ENCODE assay signal across 10 mouse cellular contexts in genomic region chr8:3556114-3556513, GRCm38 (mm10). TPM values are rescaled to one million over a fixed set of nuclear protein-coding genes. Genes with fewer than 3 reads are reported as not detected.
A peak's percentile ranks its signal among the peaks of the same experiment; 100 is the strongest.
DNase-seq lines count a peak whose midpoint lies in the region; ATAC-seq and TF ChIP-seq lines count a peak whose summit lies in the region.
"Had no signal": no experiment of that assay in that cellular context is flagged by ENCODE, and none has a peak within 500 bp of the region (broad histone marks: within the 10 kb centered on the region; RNA-seq: fewer than 3 reads in every experiment).

No protein-coding gene starts in this region.

- no peaks in the 10 kb centered on the region for H3K9me3 ChIP-seq in heart, embryonic 13.5 days
- H3K9me3 ChIP-seq in hindbrain, embryonic 15.5 days, result no peaks in the 10 kb centered on the region
- H3K9me3 ChIP-seq in midbrain, embryonic 12.5 days, result no peaks in the 10 kb centered on the region

- TF ChIP-seq CTCF in brain, embryonic 14.5 days (IDR thresholded peaks at IDR 0.05; ENCODE audit: borderline replicate concordance, extremely low read depth, insufficient read depth, insufficient read length), result no peak

- no peak overlapping the region for H3K9ac ChIP-seq in heart, embryonic 13.5 days
- H3K9ac ChIP-seq in hindbrain, embryonic 15.5 days, result no peak overlapping the region
- no peak overlapping the region for H3K9ac ChIP-seq in midbrain, embryonic 12.5 days (replicated peaks)

- H3K27me3 ChIP-seq in heart, embryonic 13.5 days (replicated peaks), result no peaks in the 10 kb centered on the region
- H3K27me3 ChIP-seq in hindbrain, embryonic 15.5 days, result no peaks in the 10 kb centered on the region
- peaks cover 5% of the 10 kb centered on the region; the same call in 1 of the 2 replicates for H3K27me3 ChIP-seq in midbrain, embryonic 12.5 days

- H3K4me3 ChIP-seq in heart, embryonic 13.5 days, result no peak overlapping the region
- H3K4me3 ChIP-seq in hindbrain, embryonic 15.5 days, result no peak overlapping the region
- no peak overlapping the region for H3K4me3 ChIP-seq in midbrain, embryonic 12.5 days
- H3K4me3 ChIP-seq: myocyte had no signal

- H3K4me2 ChIP-seq in heart, embryonic 13.5 days, result no peak overlapping the region
- no peak overlapping the region for H3K4me2 ChIP-seq in hindbrain, embryonic 15.5 days
- no peak overlapping the region for H3K4me2 ChIP-seq in midbrain, embryonic 12.5 days (replicated peaks)

- no peak for TF ChIP-seq POLR2A in brain, embryonic 14.5 days (IDR thresholded peaks at IDR 0.05; ENCODE audit: borderline replicate concordance, extremely low read depth, insufficient read depth, insufficient read length, poor library complexity, severe bottlenecking)

- DNase-seq in heart, adult 9 months (ENCODE audit: low spot score in 2 of 2), result no peak
- DNase-seq in brain, embryonic 14.5 days (ENCODE audit: low read depth), result peak; percentile 6
- no peak for DNase-seq in spleen, adult 12 weeks (ENCODE audit: low spot score)
- DNase-seq in adrenal gland, postnatal 25 days, result no peak
- DNase-seq: kidney, adult 11 months had no signal

- 62% methylated on average over 4 of the region's 4 CpGs for WGBS in heart, embryonic 13.5 days
- WGBS in hindbrain, embryonic 15.5 days, result 56% methylated on average over 4 of the region's 4 CpGs
- WGBS in midbrain, embryonic 12.5 days, result 60% methylated on average over 4 of the region's 4 CpGs

- ATAC-seq in heart, embryonic 13.5 days (ENCODE audit: extremely low read depth, insufficient number of reproducible peaks, low FRiP score, low TSS enrichment), result peak; percentile 73
- peak; percentile 94 for ATAC-seq in hindbrain, embryonic 15.5 days (ENCODE audit: low FRiP score, low read depth)
- peak; percentile 90 for ATAC-seq in midbrain, embryonic 12.5 days (ENCODE audit: low FRiP score, low read depth)
- ATAC-seq in activated CD4-positive, CD25-positive, alpha-beta regulatory T cell, adult 4 months, result no peak

- H3K36me3 ChIP-seq in heart, embryonic 13.5 days, result no peaks in the 10 kb centered on the region
- no peaks in the 10 kb centered on the region for H3K36me3 ChIP-seq in hindbrain, embryonic 15.5 days
- no peaks in the 10 kb centered on the region for H3K36me3 ChIP-seq in midbrain, embryonic 12.5 days

- H3K27ac ChIP-seq in heart, embryonic 13.5 days (replicated peaks), result no peak overlapping the region
- no peak overlapping the region for H3K27ac ChIP-seq in hindbrain, embryonic 15.5 days (replicated peaks)
- H3K27ac ChIP-seq in midbrain, embryonic 12.5 days (replicated peaks), result no peak overlapping the region

- peaks cover 2% of the 10 kb centered on the region; the same call in 1 of the 2 replicates for H3K4me1 ChIP-seq in heart, embryonic 13.5 days
- H3K4me1 ChIP-seq in hindbrain, embryonic 15.5 days (replicated peaks), result no peaks in the 10 kb centered on the region
- no peaks in the 10 kb centered on the region for H3K4me1 ChIP-seq in midbrain, embryonic 12.5 days

RNA-seq across cellular contexts. Expression of gene C330021F23Rik, which starts 11.7 kb away (rescaled TPM):
- 5.5 and 7.2 TPM in 2 replicates for polyA plus RNA-seq in heart, embryonic 13.5 days (2015; fragmentation: Nextera tagmentation; extraction: Ambion mirVana)
- 0.72 and 1.1 TPM in 2 replicates for polyA plus RNA-seq in brain, embryonic 14.5 days (2012; rRNA removed)
- 0.54 and 0.66 TPM in 2 replicates for polyA plus RNA-seq in hindbrain, embryonic 15.5 days (2015; fragmentation: Nextera tagmentation; extraction: Ambion mirVana)
- 2.8 and 3.2 TPM in 2 replicates for polyA plus RNA-seq in midbrain, embryonic 12.5 days (2016; fragmentation: Nextera tagmentation; extraction: Ambion mirVana)
- not detected for polyA plus RNA-seq in activated CD4-positive, CD25-positive, alpha-beta regulatory T cell, adult 4 months (2017; shearing (Covaris generic))
- total RNA-seq in adrenal gland, postnatal 25 days (2021), result not detected in 2 replicates

RNA-seq across cellular contexts. Expression of gene Camsap3, which starts 31.0 kb away (rescaled TPM):
- polyA plus RNA-seq in heart, embryonic 13.5 days (2015; fragmentation: Nextera tagmentation; extraction: Ambion mirVana), result 1.9 TPM in 2 replicates
- 58.4 and 86.3 TPM in 2 replicates for polyA plus RNA-seq in brain, embryonic 14.5 days (2012; rRNA removed)
- 43.3 and 51.7 TPM in 2 replicates for polyA plus RNA-seq in hindbrain, embryonic 15.5 days (2015; fragmentation: Nextera tagmentation; extraction: Ambion mirVana)
- 22.9 and 26.5 TPM in 2 replicates for polyA plus RNA-seq in midbrain, embryonic 12.5 days (2016; fragmentation: Nextera tagmentation; extraction: Ambion mirVana)
- not detected for polyA plus RNA-seq in activated CD4-positive, CD25-positive, alpha-beta regulatory T cell, adult 4 months (2017; shearing (Covaris generic))
- total RNA-seq in adrenal gland, postnatal 25 days (2021), result 7.0 and 10.0 TPM in 2 replicates

RNA-seq across cellular contexts. Expression of gene Pnpla6, which starts 40.9 kb away (rescaled TPM):
- 16.6 and 18.0 TPM in 2 replicates for polyA plus RNA-seq in heart, embryonic 13.5 days (2015; fragmentation: Nextera tagmentation; extraction: Ambion mirVana)
- polyA plus RNA-seq in brain, embryonic 14.5 days (2012; rRNA removed), result 46.2 and 54.9 TPM in 2 replicates
- polyA plus RNA-seq in hindbrain, embryonic 15.5 days (2015; fragmentation: Nextera tagmentation; extraction: Ambion mirVana), result 45.2 and 47.6 TPM in 2 replicates
- polyA plus RNA-seq in midbrain, embryonic 12.5 days (2016; fragmentation: Nextera tagmentation; extraction: Ambion mirVana), result 30.5 and 35.0 TPM in 2 replicates
- polyA plus RNA-seq in activated CD4-positive, CD25-positive, alpha-beta regulatory T cell, adult 4 months (2017; shearing (Covaris generic)), result 10 to 100 TPM; 18.8 to 24.8 TPM
- total RNA-seq in adrenal gland, postnatal 25 days (2021), result 41.7 and 63.8 TPM in 2 replicates

RNA-seq across cellular contexts. Expression of gene Mcoln1, which starts 55.9 kb away (rescaled TPM):
- polyA plus RNA-seq in heart, embryonic 13.5 days (2015; fragmentation: Nextera tagmentation; extraction: Ambion mirVana), result 46.1 and 46.7 TPM in 2 replicates
- polyA plus RNA-seq in brain, embryonic 14.5 days (2012; rRNA removed), result 230 and 313 TPM in 2 replicates
- 102 and 125 TPM in 2 replicates for polyA plus RNA-seq in hindbrain, embryonic 15.5 days (2015; fragmentation: Nextera tagmentation; extraction: Ambion mirVana)
- 74.9 and 79.3 TPM in 2 replicates for polyA plus RNA-seq in midbrain, embryonic 12.5 days (2016; fragmentation: Nextera tagmentation; extraction: Ambion mirVana)
- 10 to 100 TPM; 17.0 to 19.1 TPM for polyA plus RNA-seq in activated CD4-positive, CD25-positive, alpha-beta regulatory T cell, adult 4 months (2017; shearing (Covaris generic))
- 46.3 and 46.5 TPM in 2 replicates for total RNA-seq in adrenal gland, postnatal 25 days (2021)
